Mouse (Mus musculus) activated CD4-positive, CD25-positive, alpha-beta regulatory T cell, adult 4 months (primary cell): ENCODE measurements around the gene Nek6. TPM values are rescaled to one million over a fixed set of nuclear protein-coding genes. Genes with fewer than 3 reads are reported as not detected.

Experiments
- ATAC-seq: one replicate; pipeline ENCODE4 v1.8.0; 2017
- polyA plus RNA-seq, 2 experiments: library from polyadenylated mRNA; unstranded; fragments of 100-300 nt; shearing (Covaris generic); gene quantifications; one replicate each; pipeline ENCODE4 v1.2.1; 2017

The Nek6 gene
- polyA plus RNA-seq, 2 experiments from 2014 or later: 3.0 to 3.5 TPM

DNA sequence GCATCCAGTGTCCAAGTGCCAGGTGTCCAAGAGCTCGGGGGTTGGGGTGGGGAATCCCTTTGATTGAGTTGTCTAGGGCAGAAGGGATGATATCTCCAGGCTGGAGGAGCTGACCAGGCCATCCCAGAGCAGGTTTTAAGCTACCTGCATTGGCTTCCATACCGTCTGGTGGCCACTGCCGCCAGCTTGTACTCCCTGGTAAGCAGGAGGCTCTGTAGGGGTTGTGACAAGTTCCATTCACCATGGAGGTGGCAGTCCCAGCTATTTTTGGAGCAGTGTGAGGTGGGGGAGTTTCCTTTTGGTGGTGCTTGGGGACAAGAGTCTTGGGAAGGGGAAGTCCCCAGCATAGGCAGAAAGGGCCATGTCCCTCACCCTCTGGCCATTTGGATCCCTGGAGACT is 29.7 kb downstream of the Nek6 start:
- no peak for ATAC-seq

DNA sequence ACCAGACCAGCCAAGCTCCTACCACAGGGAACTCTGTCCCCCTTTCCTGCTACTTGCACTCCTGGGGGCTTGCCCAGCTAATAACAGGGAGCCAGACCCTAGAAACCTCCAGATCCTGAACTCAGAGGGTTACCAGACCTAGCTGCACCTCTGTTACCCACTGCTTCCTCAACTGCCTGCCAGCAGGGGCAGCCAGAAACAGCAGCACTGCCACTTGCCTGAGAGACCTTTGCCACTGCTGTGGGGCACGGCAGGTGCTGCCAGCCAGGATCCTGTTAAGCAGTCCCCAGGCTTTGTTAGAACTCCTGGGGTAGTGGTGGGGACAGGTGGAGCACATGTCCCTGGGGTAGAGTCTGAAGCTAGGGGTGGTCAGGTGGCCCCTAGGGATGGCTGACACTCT is 30.1 kb downstream of the Nek6 start:
- no peak for ATAC-seq

DNA sequence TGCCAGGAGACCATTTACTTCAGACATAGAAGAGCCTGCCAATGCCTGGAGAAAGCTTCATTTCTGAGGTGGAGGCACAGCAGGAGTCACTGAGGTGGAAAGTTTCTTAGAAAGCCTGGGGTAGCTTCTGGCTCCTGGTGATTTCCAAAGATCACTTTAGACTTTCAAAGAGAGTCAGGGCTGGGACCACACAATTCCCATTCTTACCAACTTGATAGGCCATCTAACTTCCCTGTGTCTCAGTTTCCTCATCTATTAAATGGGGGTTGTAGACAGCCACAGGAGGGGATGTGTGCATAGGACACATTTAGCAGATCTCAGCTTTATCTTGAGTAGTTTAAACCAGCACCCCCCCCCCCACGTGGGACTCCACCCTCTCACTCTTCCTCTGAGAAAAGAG is 30.9 kb downstream of the Nek6 start:
- ATAC-seq: no peak

DNA sequence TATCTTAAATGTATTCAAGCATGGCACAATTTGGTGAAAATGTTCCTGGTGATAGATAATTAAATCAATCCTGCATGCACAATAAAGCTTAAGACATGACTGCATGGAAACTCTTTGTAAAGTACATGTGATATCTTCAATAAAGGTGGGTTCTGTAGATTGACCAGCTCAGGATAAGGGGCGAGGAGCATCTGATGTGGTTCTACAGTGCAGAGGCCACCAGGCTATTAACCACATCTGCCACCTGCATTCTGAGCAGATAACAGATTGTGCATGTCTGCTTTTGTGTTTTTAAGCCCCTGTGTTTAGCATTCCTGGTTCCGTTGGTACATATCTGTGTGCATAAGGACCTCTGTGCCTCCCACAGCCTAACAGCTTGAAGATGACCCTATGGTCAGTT is 31.7 kb downstream of the Nek6 start:
- no peak for ATAC-seq

DNA sequence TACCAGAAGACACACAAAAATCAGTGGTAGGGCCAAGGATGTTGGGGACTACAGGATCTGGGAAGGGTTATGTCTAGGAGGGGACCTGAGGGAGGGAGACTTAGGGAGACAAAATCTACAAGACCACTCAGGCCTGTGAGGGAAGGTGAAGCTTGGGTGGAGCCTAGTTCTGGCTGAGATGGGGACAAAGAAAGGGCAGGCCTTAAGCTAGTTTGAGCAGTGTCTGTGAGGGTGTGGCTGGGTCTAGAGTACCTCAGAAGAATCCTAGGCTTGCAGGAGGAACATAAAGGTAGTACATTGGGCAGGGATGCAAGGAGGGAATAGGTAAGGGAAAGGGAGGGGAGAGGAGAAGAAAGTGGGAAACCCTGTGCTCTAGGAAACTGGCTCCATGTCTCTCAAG is 32.9 kb downstream of the Nek6 start:
- ATAC-seq: no peak

DNA sequence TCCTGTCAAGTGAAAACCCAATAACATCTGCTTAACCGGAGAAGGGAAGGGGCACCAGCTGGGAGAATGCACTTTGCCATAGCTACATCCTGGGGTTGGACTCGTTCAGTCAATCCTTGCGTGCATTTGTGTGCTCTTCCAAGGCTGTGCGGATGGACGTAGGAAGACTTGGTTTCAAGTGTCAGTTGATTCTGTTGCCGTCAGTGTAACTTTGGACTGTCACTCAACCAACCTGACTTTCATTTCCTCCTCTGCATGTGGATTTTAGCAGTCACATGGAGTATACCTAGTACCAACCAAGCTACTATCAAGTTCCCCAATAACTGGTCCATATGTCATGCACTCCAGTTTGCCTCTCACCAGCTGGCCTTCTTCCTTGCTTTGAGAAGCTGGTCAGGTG is 33.5 kb downstream of the Nek6 start:
- no peak for ATAC-seq

DNA sequence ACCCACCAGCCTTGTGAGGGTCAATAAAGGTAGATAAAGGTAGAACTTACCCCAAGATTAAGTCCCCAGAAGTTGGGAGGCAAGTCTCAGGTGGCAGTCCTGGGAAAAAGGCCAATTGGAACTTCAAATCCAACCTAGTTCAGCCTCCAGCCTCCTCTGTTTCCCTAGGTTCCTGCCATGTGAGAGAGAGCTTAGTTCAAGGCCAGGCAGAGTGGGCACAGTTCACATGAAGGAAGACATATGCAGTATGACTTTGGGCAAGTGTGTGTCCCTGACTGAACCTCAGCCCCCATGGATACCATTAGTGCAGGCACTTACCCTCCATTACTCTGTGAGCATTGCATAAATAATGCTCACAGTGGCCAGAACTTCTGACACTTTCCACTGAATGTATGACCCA is 34.3 kb downstream of the Nek6 start:
- ATAC-seq: no peak

DNA sequence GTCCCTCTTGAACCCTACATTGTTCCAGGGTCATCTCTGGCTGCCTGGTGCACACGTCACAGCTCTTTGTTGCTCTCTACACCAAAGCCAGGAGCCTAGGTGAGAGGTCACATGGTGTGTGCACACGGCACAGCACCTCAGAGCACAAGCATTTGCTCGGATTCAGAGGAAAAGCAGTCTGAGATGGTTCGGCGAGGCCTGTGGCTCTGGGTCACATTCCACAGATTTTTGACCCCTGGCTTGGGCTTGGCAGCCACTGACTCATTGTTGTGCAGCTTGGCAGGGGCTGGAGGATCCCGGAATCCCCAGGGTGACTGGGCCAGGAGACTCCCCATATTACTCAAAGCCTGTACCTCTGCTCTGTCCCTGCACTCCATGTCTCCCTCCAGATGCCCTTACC is 34.8 kb downstream of the Nek6 start:
- no peak for ATAC-seq

DNA sequence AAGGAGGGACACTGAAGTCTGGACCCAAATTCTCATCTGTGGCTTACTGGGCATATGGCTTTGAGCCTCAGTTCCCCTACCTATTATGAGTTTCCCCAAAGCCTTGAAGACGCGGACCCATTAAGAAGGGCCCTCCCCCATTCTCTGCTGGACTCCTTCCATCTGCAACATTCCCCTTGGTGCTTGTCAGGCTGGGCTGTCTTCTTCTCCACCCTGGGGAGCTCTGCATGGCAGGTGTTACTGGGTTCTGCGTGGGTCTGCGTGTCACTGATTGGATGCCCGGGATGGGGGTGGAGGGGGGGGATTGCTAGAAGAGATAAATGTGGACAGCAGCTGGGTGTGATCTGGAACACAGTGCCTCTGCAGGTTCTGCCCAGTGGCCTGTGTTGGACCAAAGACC is 35.3 kb downstream of the Nek6 start:
- no peak for ATAC-seq

DNA sequence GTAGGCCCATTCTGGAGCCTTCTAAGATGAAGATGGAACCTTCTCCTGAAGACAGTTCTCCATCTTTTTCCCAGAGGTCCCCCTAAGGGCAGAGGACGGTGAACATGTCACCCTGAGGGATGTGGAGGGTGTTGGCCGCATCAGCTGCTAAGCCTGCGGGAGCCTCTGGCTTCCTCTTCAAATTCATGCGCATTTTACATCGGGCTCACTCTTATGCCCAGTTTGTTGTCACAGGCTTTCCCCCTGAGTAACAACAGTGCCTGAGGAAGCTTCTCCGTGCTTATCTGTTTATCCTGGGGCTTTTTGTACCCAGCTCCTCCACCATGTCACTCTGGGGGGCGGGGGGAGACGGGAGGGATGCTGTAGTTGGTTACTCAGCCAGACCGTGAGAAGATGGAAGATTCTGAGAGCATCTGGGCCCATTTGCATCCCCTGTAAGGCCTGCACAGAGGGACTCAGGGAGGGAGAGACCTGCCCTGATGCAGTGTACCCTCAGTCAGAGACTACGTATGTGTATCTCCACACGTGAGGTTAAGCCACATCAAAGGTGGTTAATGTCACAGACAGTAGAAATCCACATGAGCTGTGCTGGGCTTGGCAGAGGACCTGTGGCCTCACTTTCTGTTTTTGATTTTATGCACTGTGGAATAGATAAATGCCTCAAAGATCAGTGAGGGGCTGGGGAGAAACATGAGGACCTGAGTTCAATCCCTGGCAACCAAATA is 36.5 kb downstream of the Nek6 start:
- peak; percentile 87 for ATAC-seq

DNA sequence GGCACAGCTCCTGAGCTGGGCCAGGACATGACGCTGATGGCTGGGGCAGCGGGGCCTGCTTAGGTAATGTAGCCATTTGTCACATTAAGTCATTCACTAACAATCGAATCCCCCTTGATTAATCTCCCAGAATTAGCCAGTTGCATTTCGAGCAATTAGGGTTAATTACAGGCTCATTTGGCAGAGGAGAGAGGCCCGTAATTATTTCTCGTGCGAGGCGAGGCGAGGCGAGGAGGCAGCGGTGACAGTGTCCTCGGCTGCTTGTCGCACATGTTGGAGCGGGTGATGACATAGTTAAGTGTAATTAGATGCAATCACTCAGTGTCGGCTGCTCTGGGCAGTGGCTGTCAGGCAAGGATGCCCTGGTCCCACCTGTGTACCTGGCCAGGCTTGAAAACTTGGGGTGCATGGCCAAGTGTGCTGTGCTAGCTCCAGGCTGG is 40.6 kb downstream of the Nek6 start:
- no peak for ATAC-seq

DNA sequence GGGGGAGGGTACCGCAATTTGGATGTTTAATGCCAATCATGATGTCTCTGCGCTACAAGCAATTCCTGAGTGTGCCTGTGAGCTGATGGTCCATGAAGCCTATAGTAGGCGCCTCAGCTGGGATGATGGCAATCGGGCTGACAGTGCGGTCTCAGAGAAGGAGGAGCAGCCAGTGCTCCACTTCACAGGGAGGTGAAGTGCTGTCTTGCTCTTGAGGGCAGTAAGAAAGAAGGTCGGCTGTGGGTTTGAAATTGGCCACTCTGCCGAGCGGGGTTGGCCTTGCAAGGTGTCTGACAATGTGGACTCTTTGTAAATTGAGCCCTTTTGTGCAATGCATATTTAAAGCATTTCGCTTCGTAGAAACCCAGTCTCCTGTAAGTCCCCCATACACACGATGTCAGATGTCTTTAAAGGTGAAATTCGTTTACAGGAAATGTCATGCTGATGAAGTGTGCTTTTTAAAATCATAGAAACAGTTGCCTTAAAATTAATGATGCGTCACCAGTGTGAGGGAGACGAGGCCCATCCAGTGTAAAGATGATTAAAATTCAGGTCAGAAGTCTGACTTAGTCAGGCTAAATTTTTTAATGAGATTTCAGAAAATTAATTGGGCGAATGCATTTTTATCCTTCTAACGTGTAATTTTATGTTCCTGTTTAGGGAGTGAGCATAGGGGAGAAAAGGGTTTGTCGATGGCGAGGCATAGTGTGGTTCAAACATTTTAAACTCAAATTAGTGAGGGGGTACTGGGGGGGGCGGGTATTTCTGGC is 43.0 kb downstream of the Nek6 start:
- ATAC-seq: no peak

DNA sequence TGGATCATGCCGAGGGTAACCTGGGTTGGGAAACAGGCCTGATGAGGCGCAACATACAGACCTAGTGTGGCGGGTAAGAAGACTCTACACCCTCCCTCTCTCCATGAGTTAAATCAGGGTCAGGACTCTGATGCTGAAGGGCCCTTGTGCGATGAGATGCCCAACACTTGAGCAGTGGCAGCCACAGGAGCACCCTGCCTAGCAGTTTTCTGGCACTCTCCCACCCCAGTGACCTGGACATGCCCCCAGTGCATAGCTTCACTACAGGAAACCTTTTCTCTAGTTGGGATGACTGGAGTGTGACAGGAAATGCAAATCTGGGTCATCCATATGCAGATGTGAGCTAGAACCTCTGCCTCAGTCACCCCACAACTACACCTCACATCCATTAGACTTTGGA is 44.2 kb downstream of the Nek6 start:
- no peak for ATAC-seq

DNA sequence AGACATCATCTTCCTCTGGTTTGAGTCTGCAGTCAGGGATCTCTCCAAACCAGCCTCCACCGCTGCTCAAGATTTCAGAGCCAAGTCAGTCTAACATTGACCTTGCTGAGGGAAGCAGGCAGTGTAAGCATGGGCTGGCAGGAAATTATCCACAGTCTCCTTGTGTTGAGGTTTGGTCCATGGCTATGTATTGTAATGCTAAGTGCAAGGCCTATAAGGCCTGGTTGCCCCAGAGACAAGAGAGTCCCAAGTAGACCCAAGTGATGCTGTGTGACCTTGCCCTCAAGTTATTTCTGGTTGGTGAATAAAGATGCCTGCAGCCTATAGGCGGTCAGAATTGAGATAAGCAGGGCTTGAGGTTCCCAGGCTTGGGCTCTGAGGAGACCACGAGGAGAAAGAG is 45.3 kb downstream of the Nek6 start:
- no peak for ATAC-seq

DNA sequence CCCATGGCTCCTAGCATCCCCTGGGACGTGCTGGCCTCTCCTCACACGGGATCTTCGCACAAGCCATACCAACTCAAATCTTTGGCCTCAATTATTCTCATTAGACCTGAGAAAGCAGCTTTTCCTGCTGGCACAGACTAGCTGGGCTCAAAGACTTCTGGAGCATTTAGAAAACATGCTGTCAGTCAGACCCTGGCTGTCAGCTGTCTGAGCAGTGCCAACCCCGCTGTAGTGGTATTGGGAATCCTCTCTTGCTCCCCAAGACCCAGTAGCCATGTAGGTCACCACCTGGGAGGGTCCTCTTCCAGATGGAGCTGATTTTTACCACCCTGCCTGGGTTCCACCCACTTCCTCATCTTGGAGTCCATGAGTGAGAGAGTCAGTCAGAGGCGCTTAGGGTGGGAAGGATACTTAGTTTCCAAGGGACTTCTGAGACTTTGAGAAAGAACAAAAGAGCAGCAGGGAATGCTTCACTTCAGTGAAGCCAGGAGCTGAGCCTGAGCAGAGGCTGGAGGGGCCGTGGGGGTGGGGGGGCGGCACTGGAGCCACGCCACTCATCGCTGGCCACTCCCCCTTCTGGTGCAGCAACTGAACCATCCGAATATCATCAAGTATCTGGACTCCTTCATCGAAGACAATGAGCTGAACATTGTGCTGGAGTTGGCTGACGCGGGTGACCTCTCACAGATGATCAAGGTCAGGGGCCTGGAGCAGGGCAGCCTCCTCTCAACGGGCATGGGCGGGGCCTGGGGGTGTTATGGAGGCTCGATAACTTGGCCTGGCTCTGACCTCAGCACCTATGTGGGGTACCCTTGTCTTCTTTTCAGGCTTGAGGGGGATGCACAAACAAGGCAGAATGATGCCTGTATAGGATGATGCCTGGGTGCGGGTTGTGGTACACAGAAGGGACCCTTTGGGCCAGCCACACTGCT is 49.1 kb downstream of the Nek6 start:
- no peak for ATAC-seq

DNA sequence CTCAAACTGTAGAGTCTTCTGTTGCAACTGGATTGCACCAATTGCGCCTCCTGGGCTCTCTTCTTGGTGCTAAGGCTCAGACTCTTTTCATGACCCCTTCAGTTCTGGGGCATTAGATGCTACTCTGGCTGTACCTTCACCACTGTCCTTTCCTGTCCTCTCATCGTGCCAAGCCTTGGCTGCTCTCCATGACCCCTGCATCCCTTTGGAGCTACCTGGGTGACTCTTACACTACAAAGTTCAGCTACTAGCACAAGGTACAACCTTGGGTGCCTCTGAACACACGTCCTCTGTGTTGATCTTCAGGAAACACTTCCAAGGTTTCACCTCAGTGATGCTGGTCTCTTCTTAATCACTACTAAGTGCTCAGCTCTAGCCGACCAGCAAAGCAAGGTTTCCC is 51.2 kb downstream of the Nek6 start:
- ATAC-seq: no peak

DNA sequence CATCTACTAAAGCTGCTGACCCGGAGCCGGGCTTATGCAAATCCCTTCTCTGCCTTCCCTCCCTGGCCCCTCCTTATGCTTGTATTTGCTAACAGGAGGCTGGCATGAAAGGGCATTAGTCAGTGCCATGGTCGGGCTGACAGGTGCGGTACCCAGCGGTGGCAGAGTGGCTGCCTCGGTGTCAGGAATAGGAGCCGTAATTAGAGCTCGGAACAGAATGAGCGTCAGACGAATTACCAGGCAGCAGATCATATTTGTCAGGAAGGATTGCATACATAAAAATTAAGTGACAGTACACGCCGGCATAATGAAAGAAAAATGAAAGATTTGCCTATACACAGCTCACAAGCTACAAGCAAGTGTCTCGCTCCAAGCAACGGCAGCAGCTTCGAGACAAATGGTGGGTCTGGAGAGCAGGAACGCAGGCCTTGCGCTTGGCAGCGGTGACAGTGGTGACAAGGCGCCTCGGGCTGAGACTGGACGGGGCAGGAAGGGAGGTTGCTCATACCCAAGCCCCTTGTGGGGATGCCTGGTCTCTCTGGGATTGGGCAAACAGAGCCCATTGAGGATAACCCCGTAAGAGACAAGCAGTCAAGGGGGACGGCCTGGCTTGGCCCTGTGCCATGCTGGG is 60.6 kb downstream of the Nek6 start:
- no peak for ATAC-seq

DNA sequence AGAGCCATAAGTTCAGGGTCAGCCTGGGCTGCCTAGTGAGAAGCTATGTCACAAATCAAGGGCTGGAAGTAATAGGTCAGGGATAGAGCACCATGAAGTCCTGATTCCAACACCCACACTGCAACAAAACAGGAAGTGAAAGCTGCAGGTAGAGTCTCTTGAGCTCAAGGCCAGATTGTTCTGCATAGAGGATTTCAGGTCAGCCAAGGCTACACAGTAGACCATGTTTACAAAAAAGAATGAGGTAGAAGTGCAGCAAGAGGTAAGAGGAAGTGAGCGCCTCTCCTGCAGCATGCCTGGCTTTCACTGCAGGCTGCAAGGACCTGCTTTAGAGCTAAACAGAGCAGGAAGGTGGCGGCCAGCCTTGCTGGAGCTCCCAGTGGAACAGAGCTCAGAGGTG is 63.3 kb downstream of the Nek6 start:
- no peak for ATAC-seq

DNA sequence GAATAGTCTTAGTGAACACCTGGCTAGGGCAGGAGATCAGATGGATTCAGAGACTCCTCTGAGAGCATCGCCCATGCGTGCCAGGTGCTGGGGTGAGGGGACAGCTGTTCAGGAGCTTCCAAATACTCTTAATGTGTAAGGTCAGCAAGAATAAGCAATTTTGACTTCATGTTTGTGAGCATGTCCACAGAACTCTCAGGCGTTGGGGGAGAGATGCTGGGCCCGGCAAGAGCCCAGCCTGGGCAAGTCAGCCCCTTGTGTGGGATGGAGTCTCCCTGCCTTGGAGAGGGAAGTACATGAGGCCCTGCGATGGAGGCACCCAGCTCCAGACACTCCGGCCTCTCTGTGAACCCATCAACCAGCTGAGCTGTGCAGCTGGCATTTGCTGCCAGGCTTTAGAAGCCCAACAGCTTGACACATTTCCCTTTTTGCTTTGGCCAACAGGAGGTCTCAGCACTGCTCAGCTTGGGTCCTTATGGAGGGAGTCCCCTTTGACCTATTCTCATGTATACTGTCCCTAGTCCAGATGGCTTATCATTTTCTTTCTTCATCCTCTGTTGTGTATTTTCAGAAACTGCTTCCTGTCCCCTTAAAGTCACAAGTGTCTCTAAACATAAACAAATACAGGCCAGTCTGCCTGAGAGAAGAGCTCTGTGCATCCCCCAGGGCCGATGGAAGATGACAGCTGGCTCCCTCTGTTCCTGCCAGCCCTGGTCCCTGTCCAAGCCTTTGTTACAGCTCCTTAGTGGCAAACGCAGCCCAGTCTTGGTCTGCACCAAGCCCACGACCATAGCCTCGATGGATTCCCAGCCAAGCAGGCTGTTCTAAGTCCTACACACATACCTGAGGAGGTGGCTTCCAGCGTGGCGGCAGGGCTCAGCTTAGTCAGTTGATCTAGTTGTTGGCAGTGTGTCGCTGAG is 67.4 kb downstream of the Nek6 start:
- no peak for ATAC-seq

DNA sequence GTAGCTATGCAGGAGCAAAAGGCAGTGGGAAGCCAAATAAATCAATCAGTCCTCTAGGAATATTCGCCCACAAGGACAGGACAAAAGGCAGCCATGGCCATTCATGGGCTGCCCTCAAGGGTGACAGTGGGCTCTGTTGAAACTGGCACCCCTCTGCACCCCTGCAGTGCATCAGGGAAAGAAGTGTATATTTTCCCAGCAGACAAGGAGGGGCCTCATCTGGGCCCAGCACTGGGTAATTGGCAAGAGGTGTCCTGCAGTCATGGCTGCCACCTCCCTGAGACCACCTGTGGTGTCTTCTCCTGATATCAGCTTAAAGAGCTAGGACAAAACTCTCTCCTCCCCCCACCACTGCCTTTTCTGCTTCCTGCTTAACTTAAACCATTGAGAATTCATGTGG is 68.1 kb downstream of the Nek6 start:
- no peak for ATAC-seq

DNA sequence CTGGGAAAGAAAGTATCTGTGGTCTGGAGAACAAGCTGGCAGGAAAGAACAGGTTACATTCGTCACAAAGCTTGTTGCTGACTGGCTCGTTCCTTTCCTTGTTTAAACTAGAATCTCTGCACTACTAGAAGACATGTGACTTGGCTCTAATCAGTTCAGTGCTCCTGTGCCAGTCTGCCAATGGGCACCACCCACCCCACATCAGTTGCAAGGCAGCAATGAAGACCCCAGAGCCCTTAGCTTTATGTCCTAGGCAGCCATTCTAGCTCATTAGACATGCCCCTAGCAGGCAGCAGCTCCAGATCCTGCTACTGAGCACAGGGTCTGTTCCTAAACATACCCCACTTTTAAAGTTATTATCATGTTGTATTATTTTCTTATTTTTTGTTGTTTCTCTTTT is 72.5 kb downstream of the Nek6 start:
- no peak for ATAC-seq
